Mouse (Mus musculus) c-Kit-negative CD71-positive TER-119-positive erythroid progenitor cells, embryonic 14.5 days (primary cell): ENCODE measurements around the gene Zfp617.
"Not testable (repeated sequence)": the region's sequence is repeated elsewhere in the genome, so short reads cannot be mapped to it uniquely, and the experiment has no call there.

Experiments used
- DNase-seq: peaks from one replicate; pipeline ENCODE4 v3.0.0-alpha.2; 2013; ENCODE audit warnings: low read depth, low spot score

Gene Zfp617

GRCm38 (mm10) chr8:71952489-71952888 lies 44.1 kb downstream of the Zfp617 start:
- DNase-seq = no peak

- not testable (repeated sequence) for DNase-seq
These were observed 44.7 kb downstream of the Zfp617 start for GRCm38 (mm10) chr8:71952961-71953700.

- no peak for DNase-seq
These were observed 46.2 kb downstream of the Zfp617 start for GRCm38 (mm10) chr8:71954666-71955065.

- DNase-seq = no peak
These were observed 52.0 kb downstream of the Zfp617 start for GRCm38 (mm10) chr8:71960483-71960882.

GRCm38 (mm10) chr8:71961796-71962195 lies 53.4 kb downstream of the Zfp617 start:
- no peak for DNase-seq

GRCm38 (mm10) chr8:71964051-71964450 lies 55.6 kb downstream of the Zfp617 start:
- no peak for DNase-seq

- DNase-seq = no peak
These were observed 56.7 kb downstream of the Zfp617 start for GRCm38 (mm10) chr8:71965166-71965565.

GRCm38 (mm10) chr8:71966411-71966810 lies 58.0 kb downstream of the Zfp617 start:
- no peak for DNase-seq

GRCm38 (mm10) chr8:71967261-71967660 lies 58.8 kb downstream of the Zfp617 start:
- DNase-seq = no peak

GRCm38 (mm10) chr8:71968100-71968499 lies 59.7 kb downstream of the Zfp617 start:
- no peak for DNase-seq

- no peak for DNase-seq
These were observed 60.2 kb downstream of the Zfp617 start for GRCm38 (mm10) chr8:71968636-71969035.

- DNase-seq = no peak
These were observed 63.5 kb downstream of the Zfp617 start for GRCm38 (mm10) chr8:71971945-71972344.

- DNase-seq = no peak
These were observed 65.8 kb downstream of the Zfp617 start for GRCm38 (mm10) chr8:71974211-71974610.

- DNase-seq = no peak
These were observed 72.6 kb downstream of the Zfp617 start for GRCm38 (mm10) chr8:71981032-71981431.

GRCm38 (mm10) chr8:71981456-71981855 lies 73.0 kb downstream of the Zfp617 start:
- no peak for DNase-seq
